Mouse (Mus musculus): Measurements from ENCODE around the gene Cd1d1.

The Cd1d1 gene

GRCm38 (mm10) chr3:86960656-86961394 lies 38.4 kb downstream of the Cd1d1 start:
- DNase-seq = no peak

GRCm38 (mm10) chr3:86959088-86959487 lies 40.2 kb downstream of the Cd1d1 start:
- DNase-seq = no peak

GRCm38 (mm10) chr3:86955376-86955775 lies 43.9 kb downstream of the Cd1d1 start:
- DNase-seq = no peak

DNA sequence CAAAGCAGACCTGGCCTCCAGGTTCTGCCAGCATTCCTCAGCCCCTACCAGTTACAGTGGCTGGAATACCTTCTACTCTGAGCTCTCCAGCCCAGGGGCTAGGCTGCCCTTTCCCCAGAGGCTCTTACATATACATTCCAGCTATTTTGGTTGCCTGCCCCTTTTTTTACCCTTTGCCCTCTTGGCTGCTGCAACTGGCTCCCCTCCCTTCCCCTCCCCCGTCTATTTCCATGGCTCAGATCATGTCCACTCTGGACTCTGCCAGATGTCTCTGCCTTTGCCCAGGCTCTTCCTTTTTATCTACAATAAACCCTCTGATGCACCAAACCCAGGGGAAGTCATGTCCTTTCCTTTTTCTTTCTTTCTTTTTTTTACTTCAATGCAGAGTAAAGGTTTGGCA lies 44.7 kb downstream of the Cd1d1 start:
- DNase-seq = no peak

DNA sequence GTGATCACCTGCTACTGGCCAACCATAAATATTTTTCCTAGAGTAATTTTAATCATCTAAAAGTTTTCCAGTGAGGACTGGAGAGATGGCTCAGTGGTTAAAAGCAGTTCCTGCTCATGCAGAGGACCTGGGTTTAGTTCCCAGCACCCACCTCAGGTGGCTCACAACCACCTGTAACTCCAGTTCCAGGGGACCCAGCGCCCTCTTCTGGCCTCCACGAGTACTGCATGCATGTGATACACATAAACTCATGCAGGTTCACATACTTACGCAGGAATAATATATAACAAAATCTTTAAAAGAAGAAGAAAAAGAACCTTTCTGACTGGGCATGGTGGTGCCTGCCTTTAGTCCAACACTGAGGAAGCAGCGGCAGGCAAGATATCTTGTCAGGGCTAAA lies 45.4 kb downstream of the Cd1d1 start:
- no peak for DNase-seq

DNA sequence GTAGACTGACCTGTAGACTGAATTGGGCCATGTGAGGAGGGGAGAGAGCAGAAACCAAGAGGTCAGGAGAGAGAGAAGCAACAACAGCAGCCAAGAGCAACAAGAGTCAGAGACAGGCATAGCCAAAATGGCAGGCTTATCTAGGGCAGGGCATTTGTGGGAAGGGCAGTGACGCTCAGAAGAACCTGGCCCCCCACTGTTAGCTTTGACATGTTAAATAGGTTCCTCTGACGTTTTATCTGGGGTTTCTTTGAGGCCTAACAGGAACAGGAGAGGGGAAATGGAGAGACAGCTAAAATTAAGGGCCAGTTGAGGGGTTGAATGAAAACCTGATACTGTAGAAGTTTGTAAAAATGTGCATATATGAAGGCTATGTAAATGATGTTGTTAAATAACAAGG lies 48.6 kb downstream of the Cd1d1 start:
- no peak for DNase-seq
